Mouse (Mus musculus) left cerebral cortex, adult 18-20 months (tissue): ENCODE data around the gene Arid1a. TPM values are rescaled to one million over a fixed set of nuclear protein-coding genes. Genes with fewer than 3 reads are reported as not detected.

Experiments used
- microRNA-seq, 2 experiments: library from miRNA; unstranded; fragments of <30 nt; microRNA quantifications; one replicate each; pipeline ENCODE4 v1.2.0; 2021
- total RNA-seq, 2 experiments: library from RNA; stranded (reverse); gene quantifications; 2 replicates each; pipeline ENCODE4 v1.2.3; 2021

The Arid1a gene
- total RNA-seq, 2 experiments from 2014 or later: 83.3 to 86.2 TPM

Small RNA genes lying within 50 kb of the gene (microRNA-seq; reads per million reads assigned to microRNA genes)
- gene Mir7227: 0 reads per million in 2 experiments

Other genes starting within 250 kb of the Arid1a start
- under 1 TPM; 0.42 to 0.54 TPM for gene Kdf1, start 237.8 kb downstream of the Arid1a start, total RNA-seq
- 100 to 1,000 TPM; 148 to 156 TPM for gene Nudc, start 210.8 kb downstream of the Arid1a start, total RNA-seq
- gene Nr0b2, start 203.4 kb downstream of the Arid1a start, total RNA-seq: not detected
- gene Gpatch3, start 182.0 kb downstream of the Arid1a start, total RNA-seq: 1 to 10 TPM; 8.3 to 10.0 TPM
- 10 to 100 TPM in 1 of 2 experiments, 1 to 10 TPM in 1; 9.9 to 11.6 TPM for gene Gpn2, start 172.4 kb downstream of the Arid1a start, total RNA-seq
- 1 to 10 TPM; 1.4 to 2.6 TPM for gene Sfn, start 154.6 kb downstream of the Arid1a start, total RNA-seq
- gene Zdhhc18, start 106.6 kb downstream of the Arid1a start, total RNA-seq: 10 to 100 TPM; 35.5 to 39.2 TPM
- 1 to 10 TPM; 7.1 to 9.7 TPM for gene Pigv, start 84.1 kb downstream of the Arid1a start, total RNA-seq
- 10 to 100 TPM; 12.0 to 12.6 TPM for gene Rps6ka1, start 131.0 kb upstream of the Arid1a start, total RNA-seq
- gene Hmgn2, start 211.9 kb upstream of the Arid1a start, total RNA-seq: 100 to 1,000 TPM; 100 to 103 TPM
- gene Dhdds, start 244.1 kb upstream of the Arid1a start, total RNA-seq: 10 to 100 TPM; 64.6 to 68.5 TPM